Mouse (Mus musculus): ENCODE results near the gene Sv2b.

DNA sequence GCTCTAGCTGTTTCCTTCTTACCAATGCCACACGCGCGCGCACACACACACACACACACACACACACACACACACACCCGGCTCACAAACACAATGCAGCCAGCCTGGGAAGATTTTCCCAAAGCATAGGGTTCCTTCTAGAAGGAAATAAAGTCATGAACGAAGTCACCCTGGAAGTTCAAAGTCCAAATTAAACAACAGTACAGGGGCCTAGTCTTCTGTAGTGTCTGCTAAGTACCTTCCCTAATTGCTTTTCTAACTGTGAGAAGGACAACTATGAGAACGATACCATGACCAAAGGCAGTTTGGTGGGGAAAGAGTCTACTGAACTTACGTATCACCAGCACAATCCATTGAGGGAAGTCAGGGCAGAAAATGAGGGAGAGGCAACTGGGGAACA lies 508 bp upstream of the Sv2b start:
- TF ChIP-seq CTCF (IDR thresholded peaks at IDR 0.05) (no peak), EP300 (IDR thresholded peaks at IDR 0.05) (no peak)
